Mouse (Mus musculus) forebrain, embryonic 13.5 days (tissue): ENCODE data around the gene Slc6a1. TPM values are rescaled to one million over a fixed set of nuclear protein-coding genes. Genes with fewer than 3 reads are reported as not detected.

Experiments
- ATAC-seq: fragments of 200-750 bp; cut with Nextera tagmentation; 2 replicates; pipeline ENCODE4 v1.8.0; 2017
- H3K27ac ChIP-seq: fragments of 300-500 bp; sonication (generic); 2 replicates; pipeline ENCODE4 v1.5.1; 2015; ENCODE audit warnings: inconsistent platforms, mild to moderate bottlenecking, moderate library complexity
- H3K27me3 ChIP-seq: fragments of 300-500 bp; sonication (generic); 2 replicates; pipeline ENCODE4 v1.6.1; 2015; ENCODE audit warnings: mild to moderate bottlenecking, inconsistent platforms
- H3K36me3 ChIP-seq: fragments of 300-500 bp; sonication (generic); 2 replicates; pipeline ENCODE4 v1.6.1; 2015; ENCODE audit warnings: mild to moderate bottlenecking, inconsistent platforms; ENCODE audit not compliant: poor library complexity, severe bottlenecking
- H3K4me1 ChIP-seq: fragments of 300-500 bp; sonication (generic); 2 replicates; pipeline ENCODE4 v1.6.1; 2015; ENCODE audit warnings: inconsistent platforms
- H3K4me2 ChIP-seq: fragments of 300-500 bp; sonication (generic); 2 replicates; pipeline ENCODE4 v1.6.1; 2015; ENCODE audit warnings: inconsistent platforms, mild to moderate bottlenecking, moderate library complexity
- H3K4me3 ChIP-seq: fragments of 300-500 bp; sonication (generic); 2 replicates; pipeline ENCODE4 v1.5.1; 2015; ENCODE audit warnings: mild to moderate bottlenecking, inconsistent platforms
- H3K9ac ChIP-seq: fragments of 300-500 bp; sonication (generic); 2 replicates; pipeline ENCODE4 v1.6.1; 2015; ENCODE audit warnings: mild to moderate bottlenecking, inconsistent platforms
- H3K9me3 ChIP-seq: fragments of 300-500 bp; sonication (generic); replicated peaks from 2 replicates; pipeline ENCODE4 v1.6.1; 2016; ENCODE audit warnings: inconsistent platforms
- WGBS: fragments of 180-500 bp; shearing (Covaris S2); methylation state at CpG from one replicate; pipeline ENCODE4 v1.1.7; 2015; 5-methylcytosine and 5-hydroxymethylcytosine counted together
- polyA plus RNA-seq: library from polyadenylated mRNA; unstranded; fragments of >200 nt; fragmentation: Nextera tagmentation; extraction: Ambion mirVana; gene quantifications from 2 replicates; pipeline ENCODE4 v1.2.1, GENCODE M21; 2015

Gene Slc6a1
- polyA plus RNA-seq, 1 experiment from 2014 or later, result 67.2 TPM

GRCm38 (mm10) chr6:114267979-114268378, 14.5 kb upstream of the Slc6a1 start:
- no peak for ATAC-seq
- Histone ChIP-seq H3K4me2 (no peak overlapping the region), H3K4me1 (peaks cover 34% of the 10 kb centered on the region), H3K9me3 (no peaks in the 10 kb centered on the region), H3K9ac (no peak overlapping the region), H3K27ac (no peak overlapping the region), H3K4me3 (no peak overlapping the region), H3K27me3 (no peaks in the 10 kb centered on the region), H3K36me3 (no peaks in the 10 kb centered on the region)
- WGBS, result 31% methylated on average over 4 of the region's 4 CpGs

GRCm38 (mm10) chr6:114269589-114269988, 12.8 kb upstream of the Slc6a1 start:
- peaks cover 37% of the 10 kb centered on the region for H3K4me1 ChIP-seq

GRCm38 (mm10) chr6:114270799-114271198, 11.6 kb upstream of the Slc6a1 start:
- Histone ChIP-seq H3K4me2 (no peak overlapping the region), H3K36me3 (no peaks in the 10 kb centered on the region), H3K9ac (no peak overlapping the region), H3K9me3 (no peaks in the 10 kb centered on the region), H3K4me3 (no peak overlapping the region), H3K27ac (no peak overlapping the region), H3K4me1 (peaks cover 33% of the 10 kb centered on the region), H3K27me3 (no peaks in the 10 kb centered on the region)
- ATAC-seq, result no peak
- 63% methylated on average over 5 of the region's 5 CpGs for WGBS

More at GRCm38 (mm10) chr6:114269589-114269988, 12.8 kb upstream of the Slc6a1 start:
- no peaks in the 10 kb centered on the region for H3K9me3 ChIP-seq
- no peak overlapping the region for H3K9ac ChIP-seq
- no peaks in the 10 kb centered on the region for H3K36me3 ChIP-seq
- H3K4me3 ChIP-seq, result no peak overlapping the region
- H3K27me3 ChIP-seq, result no peaks in the 10 kb centered on the region
- no peak for ATAC-seq
- H3K27ac ChIP-seq, result no peak overlapping the region
- WGBS, result 90% methylated on average over 2 of the region's 2 CpGs
- H3K4me2 ChIP-seq, result no peak overlapping the region

- Histone ChIP-seq H3K9me3 (no peaks in the 10 kb centered on the region), H3K9ac (no peak overlapping the region), H3K4me3 (no peak overlapping the region), H3K36me3 (no peaks in the 10 kb centered on the region), H3K27me3 (no peaks in the 10 kb centered on the region), H3K4me1 (peaks cover 32% of the 10 kb centered on the region), H3K4me2 (no peak overlapping the region), H3K27ac (peak overlapping the region; percentile 11; the same call in 1 of the 2 replicates)
- ATAC-seq, result no peak
- 78% methylated on average over 15 of the region's 15 CpGs for WGBS
Measured at GRCm38 (mm10) chr6:114272279-114272678, 10.2 kb upstream of the Slc6a1 start.

- H3K27me3 ChIP-seq, result no peaks in the 10 kb centered on the region; the same call in 1 of the 2 replicates
- peaks cover 32% of the 10 kb centered on the region for H3K4me1 ChIP-seq
- 0 out of 2 replicates have a peak overlapping the region, but pooled peaks have one; percentile 15 for H3K4me2 ChIP-seq
- 40% methylated on average over 14 of the region's 14 CpGs for WGBS
- peak; percentile 65 for ATAC-seq
- H3K27ac ChIP-seq, result peak overlapping the region; percentile 75
- H3K9me3 ChIP-seq, result no peaks in the 10 kb centered on the region
- 0 out of 2 replicates have a peak overlapping the region, but pooled peaks have one; percentile 21 for H3K9ac ChIP-seq
- H3K4me3 ChIP-seq, result no peak overlapping the region
- no peaks in the 10 kb centered on the region for H3K36me3 ChIP-seq
Measured at GRCm38 (mm10) chr6:114273997-114274728, 8.3 kb upstream of the Slc6a1 start.

- peaks cover 1% of the 10 kb centered on the region; the same call in 1 of the 2 replicates for H3K27me3 ChIP-seq
- no peak for ATAC-seq
- no peaks in the 10 kb centered on the region for H3K9me3 ChIP-seq
- no peaks in the 10 kb centered on the region for H3K36me3 ChIP-seq
- H3K4me1 ChIP-seq, result peaks cover 27% of the 10 kb centered on the region
- H3K27ac ChIP-seq, result no peak overlapping the region
- no peak overlapping the region for H3K9ac ChIP-seq
- H3K4me3 ChIP-seq, result no peak overlapping the region
- no peak overlapping the region for H3K4me2 ChIP-seq
- WGBS, result 50% methylated on average over 8 of the region's 8 CpGs
Measured at GRCm38 (mm10) chr6:114275800-114276199, 6.6 kb upstream of the Slc6a1 start.

- H3K9ac ChIP-seq, result peak overlapping the region; percentile 92
- peaks cover 15% of the 10 kb centered on the region for H3K27me3 ChIP-seq
- H3K9me3 ChIP-seq, result no peaks in the 10 kb centered on the region
- WGBS, result 6% methylated on average over 8 of the region's 8 CpGs
- peak overlapping the region; percentile 69 for H3K4me2 ChIP-seq
- H3K4me3 ChIP-seq, result peak overlapping the region; percentile 75
- H3K36me3 ChIP-seq, result peaks cover 3% of the 10 kb centered on the region; the same call in 1 of the 2 replicates
- no peak for ATAC-seq
- H3K27ac ChIP-seq, result peak overlapping the region; percentile 87
- peaks cover 65% of the 10 kb centered on the region for H3K4me1 ChIP-seq
Measured at GRCm38 (mm10) chr6:114283278-114283770, 889 bp downstream of the Slc6a1 start.

GRCm38 (mm10) chr6:114283927-114284703, 1.7 kb downstream of the Slc6a1 start:
- peaks cover 15% of the 10 kb centered on the region for H3K27me3 ChIP-seq
- peak overlapping the region; percentile 75 for H3K4me3 ChIP-seq
- H3K9ac ChIP-seq, result peak overlapping the region; percentile 92
- no peak for ATAC-seq
- peak overlapping the region; percentile 69 for H3K4me2 ChIP-seq
- H3K36me3 ChIP-seq, result peaks cover 3% of the 10 kb centered on the region; the same call in 1 of the 2 replicates
- H3K9me3 ChIP-seq, result no peaks in the 10 kb centered on the region
- H3K27ac ChIP-seq, result peak overlapping the region; percentile 87
- 37% methylated on average over 10 of the region's 10 CpGs for WGBS
- H3K4me1 ChIP-seq, result peaks cover 71% of the 10 kb centered on the region

- 42% methylated on average over 4 of the region's 4 CpGs for WGBS
- peak overlapping the region; percentile 92 for H3K9ac ChIP-seq
- H3K4me2 ChIP-seq, result peak overlapping the region; percentile 69
- peak overlapping the region; percentile 75 for H3K4me3 ChIP-seq
- no peaks in the 10 kb centered on the region for H3K9me3 ChIP-seq
- peak overlapping the region; percentile 90 for H3K27ac ChIP-seq
- H3K4me1 ChIP-seq, result peaks cover 84% of the 10 kb centered on the region
- ATAC-seq, result no peak
- peaks cover 3% of the 10 kb centered on the region; the same call in 1 of the 2 replicates for H3K36me3 ChIP-seq
- H3K27me3 ChIP-seq, result peaks cover 15% of the 10 kb centered on the region
Measured at GRCm38 (mm10) chr6:114285424-114285823, 3.0 kb downstream of the Slc6a1 start.

- H3K36me3 ChIP-seq, result peaks cover 3% of the 10 kb centered on the region; the same call in 1 of the 2 replicates
- H3K27me3 ChIP-seq, result peaks cover 2% of the 10 kb centered on the region
- 11% methylated on average over 7 of the region's 7 CpGs for WGBS
- peak overlapping the region; percentile 90 for H3K27ac ChIP-seq
- H3K9me3 ChIP-seq, result no peaks in the 10 kb centered on the region
- peaks cover 98% of the 10 kb centered on the region for H3K4me1 ChIP-seq
- no peak overlapping the region for H3K4me3 ChIP-seq
- peak overlapping the region; percentile 35 for H3K4me2 ChIP-seq
- ATAC-seq, result peak; percentile 88
- peak overlapping the region; percentile 8; the same call in 1 of the 2 replicates for H3K9ac ChIP-seq
Measured at GRCm38 (mm10) chr6:114289106-114289505, 6.7 kb downstream of the Slc6a1 start.

GRCm38 (mm10) chr6:114290184-114290583, 7.7 kb downstream of the Slc6a1 start:
- Histone ChIP-seq H3K4me3 (0 out of 2 replicates have a peak overlapping the region, but pooled peaks have one; percentile 1), H3K4me1 (peaks cover 98% of the 10 kb centered on the region), H3K27ac (peak overlapping the region; percentile 90), H3K27me3 (no peaks in the 10 kb centered on the region), H3K9me3 (no peaks in the 10 kb centered on the region), H3K9ac (peak overlapping the region; percentile 51), H3K4me2 (peak overlapping the region; percentile 44), H3K36me3 (peaks cover 3% of the 10 kb centered on the region; the same call in 1 of the 2 replicates)
- ATAC-seq, result peak; percentile 77
- 6% methylated on average over 8 of the region's 8 CpGs for WGBS
